Mouse (Mus musculus) brain, embryonic 18.5 days (tissue): ENCODE measurements around the gene Mup20.
"Not testable (repeated sequence)": the region's sequence is repeated elsewhere in the genome, so short reads cannot be mapped to it uniquely, and the experiment has no call there.

ENCODE experiments used
- DNase-seq: peaks from one replicate; pipeline ENCODE4 v3.0.0-alpha.2; 2012; ENCODE audit warnings: low read depth, low spot score

Mup20 gene

DNA sequence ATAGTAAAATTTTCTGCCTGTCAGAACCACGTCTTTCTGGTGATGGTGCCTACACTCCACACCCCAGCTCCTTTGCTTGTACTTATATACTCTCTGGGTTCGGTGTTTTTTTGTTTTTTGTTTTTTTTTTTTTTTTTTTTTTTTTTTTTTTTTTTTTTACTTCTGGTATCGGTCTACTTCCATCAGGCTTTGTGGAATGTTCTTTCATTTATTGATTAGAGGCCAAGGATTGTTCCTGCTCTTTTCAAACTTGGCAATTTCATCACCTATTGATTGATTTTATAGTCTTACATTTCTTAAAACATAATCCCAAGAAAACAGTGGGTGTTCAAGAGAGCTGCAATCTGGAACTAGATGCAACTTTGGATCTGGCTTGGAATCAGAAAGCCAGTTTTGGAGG is at the start of gene Mup20:
Gene Mup20, minus strand, starts transcription at position 101 of the 400 bp plus-strand sequence.
- not testable (repeated sequence) for DNase-seq

DNA sequence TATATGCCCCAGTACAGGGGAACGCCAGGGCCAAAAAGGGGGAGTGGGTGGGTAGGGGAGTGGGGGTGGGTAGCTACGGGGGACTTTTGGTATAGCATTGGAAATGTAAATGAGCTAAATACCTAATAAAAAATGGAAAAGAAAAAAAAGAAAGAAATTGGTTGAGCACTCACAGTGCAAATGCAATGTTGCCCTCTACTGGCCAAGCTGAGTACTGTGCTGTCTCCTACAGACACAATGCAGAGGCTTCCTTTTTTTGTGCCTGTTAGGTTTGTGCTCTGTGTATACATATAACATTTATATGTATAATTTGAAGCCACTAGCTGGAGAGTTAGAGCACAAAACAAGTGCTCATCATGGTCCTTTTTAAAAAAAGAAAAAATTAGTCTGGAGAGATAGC is 49.4 kb upstream of the Mup20 start:
- DNase-seq: not testable (repeated sequence)

DNA sequence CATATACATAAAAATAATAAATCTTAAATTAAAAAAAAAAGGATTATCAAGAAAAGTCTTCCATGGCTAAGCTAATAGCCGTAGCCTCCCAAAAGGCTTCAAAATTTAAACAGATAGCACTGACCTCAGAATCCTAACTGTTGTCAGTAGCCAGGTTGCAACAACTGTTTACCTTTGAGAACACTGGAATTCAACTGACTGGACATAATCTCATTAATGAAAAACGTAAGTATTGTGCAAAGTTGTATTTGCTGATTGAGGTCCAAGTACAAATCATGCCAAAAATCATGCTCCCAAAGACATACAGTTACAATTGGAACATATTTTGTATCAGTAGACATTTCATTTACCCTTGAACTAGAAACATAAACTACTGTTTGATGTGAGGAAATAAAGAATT is 34.0 kb upstream of the Mup20 start:
- no peak for DNase-seq

DNA sequence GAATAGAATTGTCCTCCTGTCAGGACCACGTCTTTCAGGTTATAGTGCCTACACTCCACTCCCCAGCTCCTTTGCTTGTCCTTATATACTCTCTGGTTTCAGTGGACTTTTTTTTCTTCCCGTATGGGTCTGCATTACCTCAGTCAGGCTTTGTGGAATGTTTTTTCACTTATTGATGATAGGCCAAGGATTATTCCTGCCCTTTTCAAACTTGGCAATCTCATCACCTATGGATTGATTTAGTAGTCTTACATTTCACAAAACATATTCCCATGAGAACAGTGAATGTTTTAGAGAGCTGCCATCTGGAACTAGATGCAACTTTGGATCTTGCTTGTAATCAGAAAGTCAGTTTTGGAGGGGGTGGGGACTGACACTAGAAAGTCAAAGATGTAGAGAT is 33.3 kb upstream of the Mup20 start, which contains the start of gene Mup3:
Gene Mup3, minus strand, starts transcription at position 102 of the 400 bp plus-strand sequence.
- DNase-seq: no peak

DNA sequence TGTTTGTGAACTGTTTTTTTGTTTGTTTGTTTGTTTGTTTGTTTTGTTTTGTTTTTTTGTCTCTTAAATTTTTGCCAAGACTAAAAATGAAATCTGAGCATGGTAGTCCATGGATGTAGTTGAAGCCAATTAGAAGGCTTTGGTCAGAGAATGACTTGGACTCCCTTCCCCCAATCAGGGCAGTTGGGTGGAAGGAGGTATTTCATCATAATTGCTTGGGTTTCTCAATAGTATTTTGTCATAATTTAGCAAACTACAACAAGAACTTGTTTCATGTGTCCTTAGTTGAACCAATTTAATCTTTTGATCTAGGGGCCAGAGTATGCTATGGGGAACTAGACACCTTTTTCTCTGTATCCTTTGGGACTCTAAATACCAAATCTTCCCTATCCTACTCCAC is 28.8 kb upstream of the Mup20 start:
- no peak for DNase-seq

DNA sequence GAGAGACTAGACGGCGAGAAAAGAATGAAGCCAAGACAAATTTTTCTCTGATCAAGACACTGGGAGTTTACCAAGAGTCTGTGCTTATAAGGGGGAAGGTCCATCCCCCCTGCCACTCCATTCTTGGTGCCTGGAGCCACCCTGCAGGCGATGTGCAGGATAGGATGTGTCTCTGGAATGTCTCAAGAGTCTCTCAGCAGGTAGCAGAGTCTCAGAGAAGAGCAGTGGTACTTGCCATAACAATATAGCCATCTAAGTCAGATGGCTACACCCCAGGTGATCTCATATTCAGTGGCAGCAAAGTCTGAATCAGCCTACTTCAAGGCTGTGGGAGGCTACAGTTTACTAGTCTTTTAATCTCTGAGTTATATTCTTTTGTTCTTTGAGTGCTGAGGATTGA is 21.2 kb upstream of the Mup20 start:
- DNase-seq: no peak

DNA sequence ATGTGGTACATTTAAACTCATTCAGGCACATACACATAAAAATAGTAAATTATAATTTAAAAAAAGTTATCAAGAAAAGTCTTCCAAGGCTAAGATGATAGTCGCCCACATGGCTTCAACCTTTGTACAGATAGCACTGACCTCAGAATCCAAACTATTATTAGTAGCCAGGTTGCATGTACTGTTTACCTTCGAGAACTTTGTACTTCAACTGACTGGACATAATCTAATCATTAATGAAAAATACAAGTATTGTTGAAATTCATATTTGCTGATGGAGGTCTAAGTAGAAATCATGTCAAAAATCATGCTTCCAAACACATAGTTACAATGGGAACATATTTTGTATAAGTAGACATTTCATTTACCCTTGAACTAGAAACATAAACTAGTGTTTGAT is 822 bp upstream of the Mup20 start:
- DNase-seq: not testable (repeated sequence)

DNA sequence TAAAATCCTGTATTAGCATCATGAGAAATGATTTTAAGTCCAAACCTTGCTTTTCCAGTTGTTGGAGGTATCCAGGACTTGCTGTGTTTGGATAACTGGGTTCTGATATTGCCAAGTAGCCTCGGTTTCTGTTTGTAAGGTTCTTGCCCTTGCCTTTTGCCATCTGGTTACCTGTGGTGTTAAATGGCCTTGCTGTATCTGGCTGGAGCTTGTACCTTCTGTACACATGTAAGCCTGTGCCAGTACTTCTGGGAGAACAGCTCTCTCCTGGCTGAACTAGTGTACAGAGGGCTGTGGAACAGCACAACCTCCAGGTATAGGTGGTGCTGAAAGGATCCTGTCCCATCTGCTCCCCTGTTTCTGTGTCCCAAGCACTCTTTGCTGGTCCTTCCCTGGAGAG is 27.7 kb downstream of the Mup20 start:
- DNase-seq: no peak

DNA sequence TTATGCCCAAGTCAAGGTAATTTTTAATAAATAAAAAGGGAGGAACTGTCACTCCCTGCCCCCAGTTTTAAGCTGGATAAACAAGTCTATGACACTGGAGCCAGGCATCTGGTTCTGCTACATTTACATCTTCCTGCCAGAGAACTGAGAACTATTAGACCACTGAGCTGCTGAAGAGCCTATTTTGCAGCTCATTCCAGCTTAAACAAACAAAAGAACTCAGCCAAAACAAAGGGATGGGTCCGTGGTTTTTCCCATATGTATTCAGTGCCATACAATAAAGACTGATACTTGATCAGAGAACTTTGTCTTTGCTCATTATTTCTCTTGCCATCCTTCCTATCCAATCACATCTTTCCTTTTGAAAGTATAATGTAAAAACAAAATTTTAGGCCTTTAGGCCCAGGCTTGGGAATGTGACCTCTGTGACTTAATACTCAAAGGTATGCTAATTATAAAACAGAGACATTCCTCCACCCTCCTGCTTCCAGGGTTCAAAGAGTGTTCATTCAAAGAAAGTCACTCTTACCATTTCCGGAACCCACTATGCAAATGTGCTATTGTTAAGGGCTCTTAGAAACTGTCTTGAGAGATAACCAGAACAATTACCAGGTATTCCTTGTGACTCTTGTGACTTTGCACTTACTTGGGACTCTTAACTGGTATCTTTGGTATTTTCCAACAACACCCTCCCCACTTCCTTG is 29.6 kb downstream of the Mup20 start:
- DNase-seq: no peak

DNA sequence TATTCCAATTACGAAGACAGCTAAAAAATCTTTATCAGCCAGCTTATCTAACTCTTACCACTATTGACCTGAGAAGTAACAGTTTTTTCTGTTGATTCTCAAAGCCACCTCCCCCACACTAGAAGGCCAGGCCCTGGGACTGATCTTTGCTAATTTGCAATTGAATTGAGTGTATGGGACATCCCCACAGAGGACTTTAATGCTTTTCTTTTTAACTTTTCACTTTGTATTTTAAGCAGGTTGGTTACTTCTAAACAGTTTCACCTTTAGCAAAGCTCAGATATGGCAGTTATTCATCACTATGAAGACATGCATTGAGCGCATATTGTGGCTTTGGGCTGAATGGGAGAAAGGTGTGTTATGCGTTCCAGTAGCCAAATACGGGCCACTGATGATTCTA is 30.3 kb downstream of the Mup20 start:
- no peak for DNase-seq

DNA sequence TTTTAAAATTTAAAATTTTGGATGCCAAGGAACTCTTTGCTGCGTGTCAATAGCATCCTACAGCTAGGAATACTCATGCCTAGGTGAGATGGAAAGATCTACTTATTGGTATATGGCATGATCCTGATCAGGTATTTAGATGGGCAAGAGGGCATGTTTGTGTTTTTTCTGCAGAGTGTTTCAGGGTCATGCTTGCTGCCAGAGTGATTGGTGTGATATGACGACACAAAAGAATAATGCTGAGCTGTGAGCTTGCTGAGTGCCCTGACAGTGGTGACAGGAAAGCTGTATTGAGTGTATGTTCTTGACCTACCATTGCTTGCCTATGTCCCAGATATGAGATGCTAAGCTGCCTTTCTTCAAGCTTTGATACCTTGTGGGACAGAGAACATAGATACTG is 30.8 kb downstream of the Mup20 start:
- no peak for DNase-seq

DNA sequence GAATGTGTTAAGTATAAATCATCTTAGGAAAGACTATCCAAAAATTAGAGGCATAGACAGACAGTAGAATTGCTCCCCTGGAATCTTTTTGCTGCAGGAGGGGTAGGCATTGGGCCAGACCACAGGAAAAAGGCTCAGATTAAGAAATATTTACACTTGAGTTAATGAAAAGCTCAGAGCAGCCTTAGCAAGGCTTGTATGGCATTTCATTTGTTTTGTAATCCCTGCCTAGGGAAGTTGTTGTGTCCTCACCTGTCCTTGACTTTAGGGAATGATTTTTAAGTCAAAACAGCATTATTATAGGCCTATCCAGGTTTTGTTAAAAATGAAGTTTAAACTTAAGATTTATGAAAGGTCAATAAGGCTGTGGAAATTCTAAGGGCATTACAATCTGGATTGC is 33.4 kb downstream of the Mup20 start:
- not testable (repeated sequence) for DNase-seq
